In genomic region chr1:72220008-72220407, GRCm38 (mm10) we compare ENCODE assay signal across 8 mouse cellular contexts. TPM values are rescaled to one million over a fixed set of nuclear protein-coding genes. Genes with fewer than 3 reads are reported as not detected.
A peak's percentile ranks its signal among the peaks of the same experiment; 100 is the strongest.
DNase-seq lines count a peak whose midpoint lies in the region; ATAC-seq and TF ChIP-seq lines count a peak whose summit lies in the region.

No protein-coding gene starts in this region.

- DNase-seq in testis, postnatal 14 days (ENCODE audit: low spot score) = no peak
- DNase-seq in right cerebral cortex, postnatal 36 days (ENCODE audit: low spot score in 2 of 2) = peak; percentile 41 to 58
- no peak for DNase-seq in limb, embryonic 10.5 days (ENCODE audit: low spot score)

- no peaks in the 10 kb centered on the region for H3K4me1 ChIP-seq in forebrain, embryonic 16.5 days (replicated peaks; ENCODE audit: control insufficient read depth, insufficient read depth, low read length)
- 0 out of 2 replicates have a peak, but pooled peaks cover 2% of the 10 kb centered on the region for H3K4me1 ChIP-seq in forebrain, embryonic 12.5 days
- peaks cover 5% of the 10 kb centered on the region for H3K4me1 ChIP-seq in testis, adult 2 months (ENCODE audit: control insufficient read depth, insufficient read depth, low read length)
- 0 out of 2 replicates have a peak, but pooled peaks cover under 1% of the 10 kb centered on the region for H3K4me1 ChIP-seq in limb, embryonic 10.5 days
- no peaks in the 10 kb centered on the region for H3K4me1 ChIP-seq in kidney, embryonic 14.5 days (ENCODE audit: control insufficient read depth, insufficient read depth, low read length)

- H3K9ac ChIP-seq in forebrain, embryonic 16.5 days (replicated peaks; ENCODE audit: low read depth, low read length) = no peak overlapping the region
- H3K9ac ChIP-seq in forebrain, embryonic 12.5 days = no peak overlapping the region
- H3K9ac ChIP-seq in kidney, embryonic 14.5 days (ENCODE audit: low read depth, low read length) = no peak overlapping the region

- no peak overlapping the region for H3K4me2 ChIP-seq in forebrain, embryonic 16.5 days (ENCODE audit: low read length)
- no peak overlapping the region for H3K4me2 ChIP-seq in forebrain, embryonic 12.5 days
- no peak overlapping the region for H3K4me2 ChIP-seq in kidney, embryonic 14.5 days (replicated peaks; ENCODE audit: low read depth, low read length)

- no peak overlapping the region for H3K27ac ChIP-seq in forebrain, embryonic 16.5 days (ENCODE audit: low read length)
- H3K27ac ChIP-seq in forebrain, embryonic 12.5 days = no peak overlapping the region
- H3K27ac ChIP-seq in testis, adult 2 months (ENCODE audit: control insufficient read depth, insufficient read depth, low read depth, low read length) = no peak overlapping the region
- H3K27ac ChIP-seq in limb, embryonic 10.5 days = no peak overlapping the region
- no peak overlapping the region for H3K27ac ChIP-seq in kidney, embryonic 14.5 days (ENCODE audit: low read depth, low read length)

- H3K4me3 ChIP-seq in forebrain, embryonic 16.5 days (replicated peaks; ENCODE audit: low read length) = no peak overlapping the region
- no peak overlapping the region for H3K4me3 ChIP-seq in forebrain, embryonic 12.5 days (replicated peaks)
- peak overlapping the region; percentile 44 for H3K4me3 ChIP-seq in testis, adult 2 months (ENCODE audit: control insufficient read depth, low read depth, low read length)
- H3K4me3 ChIP-seq in limb, embryonic 10.5 days = no peak overlapping the region
- no peak overlapping the region for H3K4me3 ChIP-seq in kidney, embryonic 14.5 days (ENCODE audit: low read length)

- no peak for TF ChIP-seq CTCF in testis, adult 2 months (IDR thresholded peaks at IDR 0.05; ENCODE audit: control insufficient read depth, insufficient read depth, insufficient replicate concordance, low read depth, low read length)

- 10% methylated on average over 4 of the region's 4 CpGs for WGBS in forebrain, embryonic 16.5 days
- WGBS in forebrain, embryonic 12.5 days = 9% methylated on average over 4 of the region's 4 CpGs
- WGBS in limb, embryonic 10.5 days = 29% methylated on average over 4 of the region's 4 CpGs
- 30% methylated on average over 4 of the region's 4 CpGs for WGBS in kidney, embryonic 14.5 days

- no peaks in the 10 kb centered on the region for H3K9me3 ChIP-seq in forebrain, embryonic 16.5 days (ENCODE audit: control insufficient read depth, low read length)
- H3K9me3 ChIP-seq in forebrain, embryonic 12.5 days = no peaks in the 10 kb centered on the region
- H3K9me3 ChIP-seq in limb, embryonic 10.5 days (replicated peaks) = no peaks in the 10 kb centered on the region
- H3K9me3 ChIP-seq in kidney, embryonic 14.5 days (ENCODE audit: control insufficient read depth, low read length) = no peaks in the 10 kb centered on the region

- peaks cover 3% of the 10 kb centered on the region; the same call in 1 of the 2 replicates for H3K27me3 ChIP-seq in forebrain, embryonic 16.5 days (replicated peaks; ENCODE audit: control insufficient read depth, insufficient read depth, low read length)
- peaks cover 21% of the 10 kb centered on the region for H3K27me3 ChIP-seq in forebrain, embryonic 12.5 days
- H3K27me3 ChIP-seq in testis, adult 2 months (ENCODE audit: control insufficient read depth, insufficient read depth, low read length) = no peaks in the 10 kb centered on the region
- H3K27me3 ChIP-seq in limb, embryonic 10.5 days (ENCODE audit: low read depth, poor library complexity, severe bottlenecking) = peaks cover 20% of the 10 kb centered on the region
- H3K27me3 ChIP-seq in kidney, embryonic 14.5 days (ENCODE audit: control insufficient read depth, insufficient read depth, low read length) = peaks cover 12% of the 10 kb centered on the region; the same call in 1 of the 2 replicates

- no peaks in the 10 kb centered on the region for H3K36me3 ChIP-seq in forebrain, embryonic 16.5 days (ENCODE audit: control insufficient read depth, insufficient read depth)
- H3K36me3 ChIP-seq in forebrain, embryonic 12.5 days (replicated peaks) = no peaks in the 10 kb centered on the region
- H3K36me3 ChIP-seq in testis, adult 2 months (ENCODE audit: control insufficient read depth, insufficient read depth, low read length) = no peaks in the 10 kb centered on the region
- H3K36me3 ChIP-seq in limb, embryonic 10.5 days = no peaks in the 10 kb centered on the region
- no peaks in the 10 kb centered on the region for H3K36me3 ChIP-seq in kidney, embryonic 14.5 days (ENCODE audit: control insufficient read depth, insufficient read depth, low read length)

- TF ChIP-seq POLR2A in testis, adult 2 months (IDR thresholded peaks at IDR 0.05; ENCODE audit: control insufficient read depth, low read depth, low read length) = no peak

- peak; percentile 70; the same call in 1 of the 2 replicates for ATAC-seq in forebrain, embryonic 16.5 days
- ATAC-seq in forebrain, embryonic 12.5 days (ENCODE audit: low FRiP score) = no peak
- ATAC-seq in hematopoietic stem cell, adult 5-6 weeks (replicated peaks in 1 of 2; ENCODE audit: insufficient read depth in 1 of 2, low FRiP score in 2 of 2, low TSS enrichment in 1 of 2, low read depth in 1 of 2, poor library complexity in 2 of 2, severe bottlenecking in 2 of 2) = peak; percentile 67 to 79
- no peak for ATAC-seq in kidney, embryonic 14.5 days (ENCODE audit: low FRiP score, low TSS enrichment)

RNA-seq across cellular contexts. Expression of gene Mreg, which starts 7.9 kb away (rescaled TPM):
- polyA plus RNA-seq in forebrain, embryonic 16.5 days (2015; fragmentation: Nextera tagmentation; extraction: Ambion mirVana) = 0.96 and 1.0 TPM in 2 replicates
- polyA plus RNA-seq in forebrain, embryonic 12.5 days (2016; fragmentation: Nextera tagmentation; extraction: Ambion mirVana) = 2.0 and 3.0 TPM in 2 replicates
- polyA plus RNA-seq in testis, adult 2 months (2012; rRNA removed) = 7.4 and 8.1 TPM in 2 replicates
- not detected in 2 replicates for total RNA-seq in hematopoietic stem cell, adult 5-6 weeks (2017)
- 3.1 and 4.4 TPM in 2 replicates for polyA plus RNA-seq in limb, embryonic 10.5 days (2016; fragmentation: Nextera tagmentation; extraction: Ambion mirVana)
- 5.1 and 6.2 TPM in 2 replicates for polyA plus RNA-seq in kidney, embryonic 14.5 days (2014; fragmentation: Nextera tagmentation; extraction: Ambion mirVana)

Comparison
In these comparisons a context has a peak if more than half of its experiments do, and no peak if none do; other contexts are left out.
1. ATAC-seq: peak in forebrain, embryonic 16.5 days (single experiment) and hematopoietic stem cell, adult 5-6 weeks (2 of 2); none in forebrain, embryonic 12.5 days (single experiment) and kidney, embryonic 14.5 days (single experiment).
2. DNase-seq: peak in right cerebral cortex, postnatal 36 days (2 of 2); none in testis, postnatal 14 days (single experiment) and limb, embryonic 10.5 days (single experiment).